Mouse (Mus musculus): ENCODE measurements around the gene Pes1.

DNA sequence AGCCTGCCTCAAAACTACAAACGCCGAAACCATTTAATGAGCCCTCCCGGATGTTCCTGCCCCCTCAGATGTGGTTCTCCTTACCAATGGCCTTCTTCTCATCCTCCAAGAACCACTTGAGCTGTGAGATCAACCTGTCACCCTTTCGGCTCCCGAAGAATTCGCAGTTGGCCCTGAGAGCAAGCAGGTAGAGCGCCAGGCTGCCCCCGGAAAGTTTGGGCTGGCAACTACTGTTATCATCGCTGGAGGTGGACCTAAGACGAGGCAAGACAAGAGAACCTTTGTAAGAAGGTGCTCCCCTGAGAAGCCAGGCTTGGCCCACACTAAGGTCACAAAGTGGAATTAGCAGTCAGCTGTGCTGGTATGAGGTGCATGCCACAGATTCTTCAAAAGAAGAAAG lies 37.9 kb upstream of the Pes1 start:
- TF ChIP-seq CTCF (IDR thresholded peaks at IDR 0.05; ENCODE audit: control insufficient read depth, insufficient read depth, insufficient read length) = no peak
- TF ChIP-seq USF1 (IDR thresholded peaks at IDR 0.05; ENCODE audit: low read depth) = no peak

Data from C2C12 (cell line).